Mouse (Mus musculus) left cerebral cortex, adult 8-10 months (tissue): ENCODE data around the gene Uspl1. TPM values are rescaled to one million over a fixed set of nuclear protein-coding genes. Genes with fewer than 3 reads are reported as not detected.
"Not testable (repeated sequence)": the region's sequence is repeated elsewhere in the genome, so short reads cannot be mapped to it uniquely, and the experiment has no call there.

Source experiments
- DNase-seq, 2 experiments: peaks; one replicate each; pipeline ENCODE4 v3.0.0; 2022; ENCODE audit warnings: low spot score in 2 of 2
- total RNA-seq, 4 experiments: library from RNA; stranded (reverse); gene quantifications; 2 replicates each; pipeline ENCODE4 v1.2.4; 2022

The Uspl1 gene
- 10 to 100 TPM; 39.9 to 45.5 (median 41.6) TPM for total RNA-seq

GRCm38 (mm10) chr5:149184104-149184843 lies at the start of gene Uspl1, which contains the start of gene Hmgb1:
TSS of gene Uspl1 (plus strand) at chr5:149184350.
TSS of gene Hmgb1 (minus strand) at chr5:149184489.
- peak; percentile 96 to 99 for DNase-seq

- no peak for DNase-seq
These were observed 49.2 kb upstream of the Uspl1 start for GRCm38 (mm10) chr5:149134751-149135454.

- no peak for DNase-seq
These were observed 48.4 kb upstream of the Uspl1 start for GRCm38 (mm10) chr5:149135455-149136354.

- DNase-seq, result no peak
These were observed 47.2 kb upstream of the Uspl1 start for GRCm38 (mm10) chr5:149136933-149137365.

GRCm38 (mm10) chr5:149137447-149137846 lies 46.7 kb upstream of the Uspl1 start:
- DNase-seq, result no peak

- DNase-seq, result not testable (repeated sequence)
These were observed 46.1 kb upstream of the Uspl1 start for GRCm38 (mm10) chr5:149138087-149138486.

- no peak for DNase-seq
These were observed 43.8 kb upstream of the Uspl1 start for GRCm38 (mm10) chr5:149140336-149140735.

GRCm38 (mm10) chr5:149141155-149141554 lies 43.0 kb upstream of the Uspl1 start:
- DNase-seq, result not testable (repeated sequence)

- DNase-seq, result peak; percentile 37 to 80
These were observed 40.3 kb upstream of the Uspl1 start for GRCm38 (mm10) chr5:149143766-149144375.

GRCm38 (mm10) chr5:149146691-149147090 lies 37.5 kb upstream of the Uspl1 start:
- DNase-seq, result no peak

GRCm38 (mm10) chr5:149147386-149148000 lies 36.7 kb upstream of the Uspl1 start:
- DNase-seq, result no peak

GRCm38 (mm10) chr5:149150882-149151281 lies 33.3 kb upstream of the Uspl1 start:
- DNase-seq, result no peak

- DNase-seq, result no peak
These were observed 31.9 kb upstream of the Uspl1 start for GRCm38 (mm10) chr5:149152063-149152773.

GRCm38 (mm10) chr5:149152774-149153155 lies 31.4 kb upstream of the Uspl1 start:
- DNase-seq, result no peak

GRCm38 (mm10) chr5:149156886-149157563 lies 27.1 kb upstream of the Uspl1 start:
- DNase-seq, result no peak

GRCm38 (mm10) chr5:149159021-149159420 lies 25.1 kb upstream of the Uspl1 start:
- DNase-seq, result no peak

- no peak for DNase-seq
These were observed 23.7 kb upstream of the Uspl1 start for GRCm38 (mm10) chr5:149160469-149160868.

- no peak for DNase-seq
These were observed 21.3 kb upstream of the Uspl1 start for GRCm38 (mm10) chr5:149162890-149163289.

GRCm38 (mm10) chr5:149164881-149165280 lies 19.3 kb upstream of the Uspl1 start:
- no peak for DNase-seq
